ENCODE assay signal across 11 mouse cellular contexts in genomic region chr19:46887811-46888527, GRCm38 (mm10).
DNase-seq lines count a peak whose midpoint lies in the region; ATAC-seq and TF ChIP-seq lines count a peak whose summit lies in the region.
"Had no signal": no experiment of that assay in that cellular context is flagged by ENCODE, and none has a peak within 500 bp of the region (broad histone marks: within the 10 kb centered on the region; RNA-seq: fewer than 3 reads in every experiment).

No protein-coding gene starts in this region.

- 0 out of 2 replicates have a peak, but pooled peaks cover 3% of the 10 kb centered on the region for H3K4me1 ChIP-seq in heart, embryonic 16.5 days (ENCODE audit: control insufficient read depth, insufficient read depth, low read length)
- H3K4me1 ChIP-seq in liver, embryonic 14.5 days (replicated peaks; ENCODE audit: control insufficient read depth in 2 of 2, insufficient read depth in 2 of 2, low read length in 1 of 2): peaks cover 0 to 10% of the 10 kb centered on the region in 2 experiments; a peak in 2 of 4 replicates
- H3K4me1 ChIP-seq: limb, embryonic 15.5 days; midbrain, embryonic 15.5 days had no signal

- no peaks in the 10 kb centered on the region for H3K27me3 ChIP-seq in heart, embryonic 16.5 days (ENCODE audit: control insufficient read depth, insufficient read depth, low read length)
- H3K27me3 ChIP-seq in liver, embryonic 14.5 days (ENCODE audit: control insufficient read depth, insufficient read depth, low read length): no peaks in the 10 kb centered on the region
- H3K27me3 ChIP-seq: limb, embryonic 15.5 days; midbrain, embryonic 15.5 days had no signal

- TF ChIP-seq EP300 in liver, embryonic 14.5 days (IDR thresholded peaks at IDR 0.05; ENCODE audit: low read depth): peak; percentile 54; the same call in 1 of the 2 replicates

- H3K36me3 ChIP-seq in heart, embryonic 16.5 days (ENCODE audit: control insufficient read depth, insufficient read depth): peaks cover 66% of the 10 kb centered on the region
- H3K36me3 ChIP-seq in liver, embryonic 14.5 days (replicated peaks; ENCODE audit: control insufficient read depth, insufficient read depth, low read depth): peaks cover 55% of the 10 kb centered on the region

- peak; percentile 67; the same call in 1 of the 2 replicates for ATAC-seq in heart, embryonic 16.5 days (replicated peaks; ENCODE audit: extremely low read depth, insufficient read depth, low FRiP score)
- ATAC-seq in activated CD4-positive, CD25-positive, alpha-beta regulatory T cell, adult 4 months: peak; percentile 89
- peak; percentile 63; the same call in 1 of the 2 replicates for ATAC-seq in liver, embryonic 14.5 days (ENCODE audit: insufficient read depth)
- ATAC-seq: midbrain, embryonic 15.5 days had no signal

- no peak overlapping the region for H3K4me3 ChIP-seq in heart, embryonic 16.5 days (ENCODE audit: low read length)
- H3K4me3 ChIP-seq in liver, embryonic 14.5 days (ENCODE audit: insufficient read depth in 1 of 2, low read depth in 2 of 2, low read length in 2 of 2): no peak overlapping the region
- H3K4me3 ChIP-seq: limb, embryonic 15.5 days; midbrain, embryonic 15.5 days had no signal

- no peak for DNase-seq in heart, postnatal 36 days
- DNase-seq in liver, embryonic 14.5 days (ENCODE audit: low read depth in 3 of 3, low spot score in 3 of 3): no peak
- peak; percentile 83 for DNase-seq in thymus, postnatal 14 days
- DNase-seq in retina, postnatal 1 day: no peak
- no peak for DNase-seq in layer of hippocampus, adult 9-11 months
- DNase-seq in lung, adult 18-20 months: no peak

- H3K4me2 ChIP-seq in heart, embryonic 16.5 days (ENCODE audit: low read depth, low read length): no peak overlapping the region
- 0 out of 2 replicates have a peak overlapping the region, but pooled peaks have one; percentile 2 for H3K4me2 ChIP-seq in liver, embryonic 14.5 days (ENCODE audit: low read depth)
- H3K4me2 ChIP-seq: limb, embryonic 15.5 days; midbrain, embryonic 15.5 days had no signal

- 45% methylated on average over 14 of the region's 14 CpGs for WGBS in heart, embryonic 16.5 days
- WGBS in liver, embryonic 14.5 days (ENCODE audit: insufficient replicate concordance): 18% methylated on average over 14 of the region's 14 CpGs

- intact Hi-C loops in heart, postnatal 36 days (cut with DNase I): no loop called here

- peak overlapping the region; percentile 66 for H3K27ac ChIP-seq in heart, embryonic 16.5 days (ENCODE audit: low read length)
- peak overlapping the region; percentile 19 for H3K27ac ChIP-seq in liver, embryonic 14.5 days
- H3K27ac ChIP-seq: limb, embryonic 15.5 days; midbrain, embryonic 15.5 days; stomach, postnatal 0 days had no signal

- no peak for TF ChIP-seq CTCF in liver, embryonic 14.5 days (IDR thresholded peaks at IDR 0.05; ENCODE audit: low read depth)

- H3K9ac ChIP-seq in heart, embryonic 16.5 days (ENCODE audit: low read length): no peak overlapping the region
- H3K9ac ChIP-seq in liver, embryonic 14.5 days (replicated peaks): no peak overlapping the region
- H3K9ac ChIP-seq: limb, embryonic 15.5 days; midbrain, embryonic 15.5 days had no signal

- no peaks in the 10 kb centered on the region for H3K9me3 ChIP-seq in heart, embryonic 16.5 days (replicated peaks; ENCODE audit: control insufficient read depth, low read length)
- no peaks in the 10 kb centered on the region for H3K9me3 ChIP-seq in liver, embryonic 14.5 days (ENCODE audit: control insufficient read depth, low read length)
- H3K9me3 ChIP-seq: limb, embryonic 15.5 days; midbrain, embryonic 15.5 days had no signal
